Mouse (Mus musculus) CD4-positive, CD25-positive, alpha-beta regulatory T cell, adult 4 months (primary cell): ENCODE data around the gene Gm28230. TPM values are rescaled to one million over a fixed set of nuclear protein-coding genes. Genes with fewer than 3 reads are reported as not detected.

Source experiments
- ATAC-seq: one replicate; pipeline ENCODE4 v1.8.0; 2017
- polyA plus RNA-seq, 2 experiments: library from polyadenylated mRNA; unstranded; fragments of 100-300 nt; shearing (Covaris generic); gene quantifications; one replicate each; pipeline ENCODE4 v1.2.1; 2017

Gm28230 gene
- polyA plus RNA-seq, 2 experiments from 2014 or later, result not detected

DNA sequence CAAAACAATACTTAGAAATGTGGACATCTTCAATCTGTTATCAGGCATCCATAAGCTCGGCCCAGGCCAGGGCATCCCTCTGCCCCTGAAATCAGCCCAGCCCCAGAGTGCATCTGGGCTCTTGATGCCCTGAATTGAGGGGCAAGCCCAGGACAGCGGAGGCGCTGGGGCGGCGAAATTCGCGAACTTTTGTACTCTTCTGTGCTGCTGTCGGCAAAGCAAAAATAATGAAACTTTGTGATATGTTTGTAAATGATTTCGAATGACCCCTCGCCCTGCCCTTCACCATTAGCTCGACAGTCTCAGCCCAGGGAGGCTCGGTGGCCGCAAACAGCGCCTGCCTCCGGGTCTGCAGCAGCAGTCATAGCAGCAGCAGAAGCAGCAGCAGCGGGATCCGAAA lies 1.4 kb upstream of the Gm28230 start:
- ATAC-seq, result no peak

DNA sequence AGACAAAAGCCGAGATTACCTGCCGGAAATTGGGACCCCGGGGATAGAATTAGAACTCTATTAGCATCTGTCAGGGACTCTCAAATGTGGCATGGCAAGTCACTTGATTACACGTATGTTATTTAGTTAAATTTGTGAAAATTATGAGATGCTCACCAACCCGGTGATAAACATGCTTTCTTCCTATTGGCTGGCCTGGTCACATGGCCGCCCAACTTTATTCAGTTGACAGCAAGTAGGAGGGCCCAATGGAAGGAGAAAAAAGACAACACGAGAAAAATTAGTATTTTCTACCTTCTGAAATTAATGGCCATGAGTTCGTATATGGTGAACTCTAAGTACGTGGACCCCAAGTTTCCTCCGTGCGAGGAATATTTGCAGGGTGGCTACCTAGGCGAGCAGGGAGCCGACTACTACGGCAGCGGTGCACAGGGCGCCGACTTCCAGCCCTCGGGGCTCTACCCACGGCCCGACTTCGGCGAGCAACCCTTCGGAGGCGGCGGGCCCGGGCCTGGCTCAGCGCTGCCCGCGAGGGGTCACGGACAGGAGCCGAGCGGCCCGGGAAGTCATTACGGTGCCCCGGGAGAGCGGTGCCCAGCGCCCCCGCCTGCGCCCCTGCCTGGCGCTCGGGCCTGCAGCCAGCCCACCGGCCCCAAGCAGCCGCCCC lies 578 bp downstream of the Gm28230 start:
- ATAC-seq, result no peak

DNA sequence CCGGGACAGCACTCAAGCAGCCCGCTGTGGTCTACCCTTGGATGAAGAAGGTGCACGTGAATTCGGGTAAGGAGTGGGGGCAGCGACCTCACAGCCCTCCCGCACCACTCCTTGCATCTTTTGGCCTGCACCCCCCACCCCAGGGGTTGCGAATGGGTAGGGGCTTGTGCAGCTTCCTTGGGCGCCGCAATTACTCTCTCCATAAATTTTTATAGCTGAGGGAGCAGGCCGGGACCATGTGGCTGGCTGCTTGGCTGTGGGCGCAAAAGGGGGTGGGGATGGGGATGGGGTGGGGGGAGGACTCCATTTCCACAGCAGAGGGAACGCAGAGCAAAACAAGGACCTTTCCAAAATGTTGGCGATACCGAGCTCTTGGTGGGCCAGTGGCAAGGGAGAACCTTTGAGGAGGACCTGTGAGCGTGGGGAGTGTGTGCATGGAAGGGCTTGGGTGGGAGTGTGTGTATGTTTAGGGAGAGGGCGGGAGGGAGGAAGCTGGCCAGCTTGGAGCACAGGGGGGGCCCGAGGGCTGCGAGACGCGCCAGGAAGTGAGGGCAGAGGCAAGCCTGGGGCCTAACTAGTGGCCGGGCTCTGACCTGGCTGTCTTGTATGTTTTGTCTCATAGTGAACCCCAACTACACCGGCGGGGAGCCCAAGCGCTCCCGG lies 1.2 kb downstream of the Gm28230 start:
- no peak for ATAC-seq

DNA sequence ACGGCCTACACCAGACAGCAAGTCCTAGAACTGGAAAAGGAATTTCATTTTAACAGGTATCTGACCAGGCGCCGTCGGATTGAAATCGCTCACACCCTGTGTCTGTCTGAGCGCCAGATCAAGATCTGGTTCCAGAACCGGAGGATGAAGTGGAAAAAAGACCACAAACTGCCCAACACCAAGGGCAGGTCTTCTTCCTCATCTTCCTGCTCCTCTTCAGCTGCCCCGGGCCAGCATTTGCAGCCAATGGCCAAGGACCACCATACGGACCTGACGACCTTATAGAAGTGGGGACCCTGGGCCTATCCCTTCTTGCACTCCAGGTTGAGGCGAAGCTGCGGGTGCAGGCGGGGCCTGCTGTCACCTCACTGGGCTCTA lies 1.8 kb downstream of the Gm28230 start:
- no peak for ATAC-seq

DNA sequence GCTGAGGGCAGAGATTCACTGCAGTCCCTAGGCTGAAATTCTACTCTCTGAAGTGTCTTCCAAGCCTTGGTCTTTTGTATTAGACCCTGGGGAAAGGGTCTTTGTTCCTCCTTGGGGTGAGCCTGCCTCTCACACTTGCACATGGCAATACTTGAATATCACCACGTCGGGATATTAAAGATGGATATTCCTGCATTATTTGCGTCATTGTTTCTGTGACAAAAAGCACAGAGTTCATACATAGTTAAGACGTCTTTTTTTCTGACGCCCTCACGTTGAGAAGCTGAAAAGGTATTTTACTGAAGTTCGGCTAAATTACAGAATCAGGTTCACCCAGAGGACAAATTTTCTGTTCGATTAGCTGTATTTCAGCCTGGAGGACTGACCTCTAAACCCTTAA lies 3.8 kb downstream of the Gm28230 start:
- ATAC-seq, result no peak

DNA sequence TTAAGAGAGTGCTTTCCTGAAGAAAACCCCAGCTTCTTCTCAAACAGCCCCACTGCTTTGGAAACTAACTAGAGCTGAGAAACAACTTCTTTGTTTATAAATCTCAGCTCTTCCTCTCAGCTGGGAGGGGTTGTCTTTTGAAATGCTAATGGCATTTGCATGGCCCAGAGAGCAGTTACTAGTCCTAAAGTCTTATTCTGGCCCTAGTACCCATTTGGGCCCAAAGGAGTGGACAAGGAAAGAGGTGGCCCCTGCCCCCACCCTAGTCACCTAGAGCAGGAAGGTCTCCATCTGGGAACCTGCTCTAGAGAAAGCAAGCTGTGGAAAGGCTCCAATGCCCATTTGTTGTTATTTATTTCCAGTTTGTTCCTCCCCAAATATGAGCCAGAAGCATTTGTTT lies 4.5 kb downstream of the Gm28230 start:
- no peak for ATAC-seq

DNA sequence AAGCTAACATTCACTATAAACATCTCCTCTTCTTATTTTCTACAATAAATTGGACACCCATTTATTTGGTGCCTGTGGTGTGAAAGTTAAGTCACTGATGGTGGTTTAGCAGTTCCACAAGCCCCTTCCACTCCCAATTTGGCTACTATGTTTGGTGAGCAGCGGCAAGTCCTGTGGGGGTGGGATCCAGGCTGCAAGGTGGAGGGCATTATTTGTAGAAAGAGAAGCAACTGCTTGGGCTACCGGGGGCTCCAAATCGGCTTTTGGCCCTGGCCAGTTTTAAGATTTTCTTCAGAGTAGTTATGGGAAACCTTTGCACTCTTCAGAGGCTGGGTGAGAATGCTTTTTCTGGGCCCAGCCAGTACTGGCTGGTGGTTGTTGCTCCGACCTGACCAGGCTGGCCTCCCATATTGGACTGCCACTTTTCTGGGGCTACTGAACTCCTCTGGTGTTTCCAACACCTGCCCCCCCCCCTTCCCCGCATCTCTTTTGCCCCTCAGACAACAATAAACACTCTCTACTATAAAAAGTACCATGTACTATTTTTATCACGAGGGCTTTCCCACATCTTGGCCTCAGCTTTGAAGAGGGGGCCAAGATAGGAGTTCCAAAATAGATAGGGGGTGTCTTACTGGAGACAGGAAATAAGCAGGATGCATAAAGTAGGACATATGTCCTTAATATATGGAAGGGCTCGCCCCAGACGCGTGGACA lies 5.4 kb downstream of the Gm28230 start:
- ATAC-seq, result no peak

DNA sequence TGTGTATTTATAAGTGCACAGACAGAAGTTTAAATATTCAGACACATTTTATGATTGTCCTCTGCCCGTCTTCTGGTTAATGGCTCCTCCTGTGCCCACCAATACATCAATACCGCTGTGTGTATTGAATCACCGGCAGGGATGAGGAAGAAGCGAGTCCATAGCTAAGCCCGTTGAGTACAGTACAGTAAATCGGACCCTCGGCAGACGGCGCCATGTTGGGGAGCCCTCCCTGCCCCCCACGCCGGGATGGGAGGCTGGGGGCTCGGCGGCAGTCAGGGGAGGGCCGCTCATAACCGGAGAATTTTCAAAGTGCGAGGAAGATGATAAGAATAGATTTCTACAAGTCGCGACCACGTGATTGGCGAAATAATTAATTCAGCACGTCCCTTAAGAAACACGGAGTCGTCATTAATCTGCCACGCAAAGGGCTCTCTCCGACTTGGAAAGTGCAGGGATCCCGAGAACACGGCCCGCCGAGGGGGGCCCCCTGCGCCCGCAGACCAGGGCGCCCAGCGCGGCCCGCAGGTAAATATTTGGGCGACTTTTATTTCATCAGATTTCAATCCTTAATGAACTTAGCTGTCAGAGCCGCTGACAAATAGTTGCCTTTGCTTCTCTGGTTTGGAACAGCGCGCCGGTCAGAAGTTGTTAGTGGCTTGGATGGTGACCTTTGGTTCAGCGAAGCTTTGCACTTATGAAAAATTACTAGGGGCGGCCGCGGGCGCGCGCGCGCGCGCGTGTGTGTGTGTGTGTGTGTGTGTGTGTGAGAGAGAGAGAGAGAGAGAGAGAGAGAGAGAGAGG lies 6.2 kb downstream of the Gm28230 start:
- no peak for ATAC-seq

DNA sequence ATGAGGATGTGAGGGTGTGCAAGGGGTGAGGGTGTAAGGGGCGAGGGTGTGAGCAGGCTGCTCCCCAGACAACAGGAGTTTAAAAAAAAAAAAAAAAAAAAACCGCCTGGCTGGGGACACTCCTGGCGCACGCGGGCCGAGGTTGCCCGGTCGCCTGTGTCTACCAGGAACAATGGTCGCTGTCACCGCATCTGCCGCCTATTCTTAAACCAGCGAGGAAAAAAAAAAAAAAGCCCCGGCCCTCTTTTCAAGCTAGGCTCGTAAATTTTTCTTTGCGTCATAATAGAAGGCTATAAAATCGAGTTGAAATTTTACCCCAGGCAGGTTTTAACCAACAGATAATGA lies 6.8 kb downstream of the Gm28230 start:
- no peak for ATAC-seq

DNA sequence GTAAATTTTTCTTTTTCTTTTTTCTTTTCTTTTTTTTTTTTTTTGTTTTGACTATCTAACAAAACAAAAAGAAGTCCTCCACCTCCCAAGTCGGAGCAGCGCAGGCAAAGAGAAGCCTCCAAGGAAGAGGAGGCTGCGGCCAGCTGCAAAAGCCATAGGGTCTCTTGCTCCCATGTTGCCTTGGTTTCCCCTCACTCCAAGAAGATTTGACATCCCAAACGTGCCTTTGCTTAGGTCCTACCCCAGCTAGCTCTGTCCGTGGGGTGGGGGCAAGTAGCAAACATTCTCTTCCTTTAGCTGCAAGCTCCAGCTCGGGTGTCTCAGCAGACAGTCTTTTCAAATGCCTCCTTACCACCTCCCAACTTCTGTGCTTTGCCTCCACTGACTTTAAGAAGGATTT lies 7.2 kb downstream of the Gm28230 start:
- ATAC-seq, result no peak

DNA sequence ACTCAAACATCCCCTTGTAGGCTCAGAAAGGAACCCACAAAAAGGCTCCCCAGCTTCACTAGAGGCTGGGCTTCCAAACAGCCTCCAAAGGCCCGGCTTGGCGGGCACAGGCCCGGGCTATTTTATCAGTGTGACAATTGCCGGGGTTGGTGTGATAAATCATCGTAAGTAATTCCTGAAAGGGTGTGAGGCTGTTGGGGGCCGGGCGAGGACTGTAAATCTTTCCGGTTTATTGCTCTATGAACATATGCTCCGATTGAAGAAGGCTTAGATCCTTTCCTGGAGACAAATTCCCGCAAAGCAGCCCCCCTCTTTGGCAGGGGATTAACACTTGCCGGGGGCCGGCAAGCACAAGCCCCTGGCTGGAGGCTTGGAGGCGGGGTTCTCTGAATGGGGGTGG lies 7.9 kb downstream of the Gm28230 start:
- no peak for ATAC-seq

DNA sequence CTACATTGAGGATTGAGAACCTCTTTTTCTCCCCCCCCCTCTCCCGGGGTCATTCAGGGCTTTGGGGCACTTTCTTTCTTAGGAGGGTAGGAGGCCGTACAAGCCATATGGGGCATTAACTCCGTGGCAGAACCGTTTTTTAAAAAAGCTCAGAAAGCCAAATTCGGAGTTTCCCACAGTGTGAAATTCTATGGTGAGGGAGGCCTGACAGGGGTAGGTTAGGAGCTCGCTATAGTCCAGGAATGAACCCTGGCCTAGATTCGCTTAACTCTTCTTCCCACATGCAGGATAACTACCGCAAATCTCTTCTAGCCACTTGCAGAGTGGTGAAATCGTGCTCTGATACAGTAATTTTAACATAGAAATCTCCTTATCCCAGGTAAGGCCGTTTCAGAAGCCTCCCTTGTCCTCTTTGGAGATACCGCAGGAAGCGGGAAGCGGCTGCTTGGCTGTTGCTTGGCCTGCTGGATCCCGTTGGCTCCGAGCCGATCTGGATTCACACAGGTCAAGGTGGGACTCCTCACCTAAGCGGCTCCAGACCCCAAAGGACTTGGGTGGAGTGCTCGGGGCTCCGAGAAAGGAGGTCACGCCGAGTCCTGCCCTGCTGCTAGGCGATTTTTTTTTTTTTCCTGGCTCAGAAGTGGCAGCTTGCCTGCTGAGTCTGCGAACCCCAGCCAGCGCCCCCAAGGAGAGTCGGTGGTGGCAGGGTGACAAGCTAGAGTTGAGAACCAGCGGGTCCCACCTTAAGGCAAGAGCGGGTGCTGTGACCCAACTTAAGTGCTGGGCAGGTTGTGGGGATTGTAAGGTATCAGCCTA lies 8.7 kb downstream of the Gm28230 start:
- no peak for ATAC-seq

DNA sequence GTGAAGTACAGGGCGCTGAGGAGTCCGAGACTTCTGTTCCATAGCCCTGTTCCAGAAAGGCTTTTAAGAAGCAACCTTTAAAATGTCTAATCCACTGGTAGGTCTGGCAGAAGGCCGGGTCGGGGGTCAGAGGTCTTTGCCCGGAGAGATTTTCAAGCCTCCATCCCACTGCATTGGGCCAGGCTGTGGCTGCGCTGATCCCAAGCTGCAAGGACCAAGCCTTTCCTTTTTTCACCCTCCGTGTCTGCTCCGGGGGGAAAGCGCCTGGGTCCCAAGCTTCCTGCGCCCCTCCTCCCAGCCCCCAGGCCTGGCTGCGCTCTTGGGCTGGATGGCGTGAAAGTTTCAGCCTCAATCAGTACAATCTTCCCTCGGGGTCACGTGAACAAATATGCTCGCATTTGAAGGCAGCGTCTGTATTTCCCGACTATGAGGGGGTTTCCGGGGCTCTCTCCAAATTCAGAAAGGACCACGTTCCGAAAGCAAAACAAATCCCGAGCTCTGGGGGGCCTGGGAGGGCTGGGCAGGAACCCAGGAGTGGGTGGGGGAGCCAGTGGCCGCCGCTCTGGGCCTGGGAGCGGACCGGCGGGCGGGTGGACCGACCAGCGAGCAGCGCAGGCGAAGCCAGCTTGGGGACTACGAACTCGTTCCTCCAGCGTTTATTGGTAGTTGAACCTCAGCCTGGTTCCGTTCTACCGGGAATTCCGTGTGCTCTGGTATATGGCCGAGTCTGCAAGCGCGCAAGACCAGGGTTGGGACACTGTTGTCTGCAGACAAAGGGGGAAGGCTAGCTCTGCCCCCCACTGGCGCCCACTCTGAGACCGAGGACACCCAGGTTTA lies 9.5 kb downstream of the Gm28230 start:
- ATAC-seq, result no peak

DNA sequence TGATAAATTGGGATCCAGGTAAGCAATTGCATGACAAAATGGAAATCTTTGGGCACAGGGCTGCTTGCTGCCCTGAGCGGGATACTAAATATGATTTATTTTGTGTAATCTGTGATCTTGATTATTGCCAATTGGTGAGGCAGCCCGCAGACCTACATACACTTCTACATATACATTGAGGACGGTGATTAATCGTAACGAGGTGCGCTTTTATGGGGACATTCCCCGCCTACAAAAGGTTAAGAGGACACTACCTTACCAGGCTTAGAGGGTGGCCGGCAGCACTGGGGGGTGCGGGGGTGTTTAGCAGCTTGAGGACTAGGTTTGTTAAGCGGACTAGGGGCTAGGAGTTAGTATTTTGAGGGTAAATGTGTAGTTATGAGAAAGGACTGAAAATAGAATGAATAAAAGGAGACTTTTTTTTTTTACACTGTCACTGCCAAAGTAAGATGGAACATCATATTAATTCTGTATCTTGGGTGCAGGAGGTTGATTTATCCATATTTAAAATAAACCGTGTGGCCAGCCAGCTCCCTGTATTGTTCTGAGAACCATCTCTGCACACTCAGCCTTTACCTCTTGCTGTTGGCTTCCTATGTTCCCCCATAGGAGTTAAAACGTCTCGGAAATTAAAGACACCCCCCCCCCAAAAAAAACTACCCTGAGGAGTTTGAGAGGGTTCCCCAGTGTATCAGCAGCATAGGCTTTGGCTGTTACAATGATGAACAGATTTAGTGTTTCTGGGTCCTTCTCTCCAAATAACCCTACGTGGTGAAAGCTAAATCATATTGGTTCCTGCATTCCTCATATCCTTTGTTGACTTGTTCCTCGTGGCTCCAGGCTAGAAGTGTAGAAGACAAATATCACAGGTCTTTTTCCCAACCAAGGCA lies 10.4 kb downstream of the Gm28230 start:
- ATAC-seq, result no peak

DNA sequence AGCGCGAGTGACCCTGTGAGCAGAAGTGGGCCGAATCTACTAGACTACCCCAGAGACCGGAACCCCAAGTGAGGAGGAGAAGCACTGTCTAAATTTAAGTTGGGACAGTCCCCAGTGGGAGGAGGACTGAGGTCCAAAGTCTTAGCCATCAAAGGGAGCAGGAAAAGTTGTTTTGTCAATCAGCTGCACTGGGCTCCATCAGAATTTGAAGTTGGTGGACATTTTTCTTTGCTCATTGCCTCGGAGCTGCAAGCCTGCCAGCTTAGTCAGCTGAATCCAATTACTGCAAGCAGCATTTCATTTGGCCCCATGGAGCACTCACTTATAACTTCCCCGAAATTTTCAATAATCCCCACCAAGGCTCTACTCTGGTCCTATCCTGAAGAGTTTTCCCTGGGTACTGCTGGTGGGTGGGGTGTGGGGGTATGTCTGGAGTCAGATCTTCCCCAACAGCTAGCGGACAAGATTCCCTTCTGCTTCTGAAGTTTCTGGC lies 11.1 kb downstream of the Gm28230 start:
- ATAC-seq, result no peak

DNA sequence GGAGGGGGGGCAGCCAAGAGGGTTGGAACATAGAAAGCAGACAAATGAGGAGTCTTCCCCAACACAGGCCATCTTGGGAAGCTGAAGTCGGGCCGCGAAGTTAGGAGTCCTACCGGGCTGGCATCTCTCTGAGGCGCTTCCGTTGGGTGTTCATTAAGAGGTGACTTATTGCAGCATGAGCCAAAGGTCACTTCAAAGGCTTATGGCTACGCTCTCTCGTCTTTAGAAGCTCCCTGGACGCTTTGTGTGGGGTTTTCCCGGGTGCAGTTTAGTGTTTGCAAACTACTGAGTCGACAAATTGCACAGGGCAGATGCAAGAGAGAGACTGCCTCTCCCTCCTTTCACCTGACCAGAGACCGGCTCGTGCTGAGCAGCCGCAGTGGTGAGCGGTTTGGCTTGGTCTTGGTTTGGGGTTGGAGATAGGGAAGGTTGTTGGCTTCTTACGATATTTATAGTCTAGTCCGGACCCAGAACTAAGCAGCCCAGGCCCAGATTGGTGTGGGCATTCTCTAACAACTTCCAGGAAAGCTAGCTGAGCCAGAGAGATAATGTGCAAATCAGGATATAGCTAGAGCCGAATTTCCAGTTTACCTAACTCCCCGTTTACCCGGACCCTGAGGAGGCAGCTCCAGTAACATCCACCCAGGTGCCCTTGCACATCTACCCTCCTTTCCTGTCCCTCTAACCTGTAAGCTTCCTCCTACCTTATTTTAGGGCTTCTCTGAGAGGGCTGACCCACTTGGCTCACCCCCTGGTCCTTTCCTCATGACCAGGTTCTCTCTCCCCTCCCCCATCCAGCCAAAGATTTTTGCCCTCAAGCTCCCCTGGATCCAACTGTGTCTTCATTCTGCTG lies 12.3 kb downstream of the Gm28230 start:
- no peak for ATAC-seq

DNA sequence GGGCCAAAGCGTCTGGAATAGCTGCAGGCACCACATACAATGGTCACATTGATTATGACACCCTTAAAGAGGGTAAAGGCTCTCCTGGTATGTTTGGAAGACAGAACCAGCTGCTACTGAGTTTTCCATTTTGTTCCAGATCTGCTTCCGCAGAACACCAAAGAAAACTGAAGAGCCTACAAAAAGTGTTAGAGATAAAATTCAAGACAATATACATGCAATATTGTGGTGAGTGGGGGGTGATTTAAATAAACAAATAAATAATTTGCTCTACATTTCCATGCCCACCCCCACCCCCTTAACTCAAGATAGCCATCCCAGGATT lies 12.9 kb downstream of the Gm28230 start:
- no peak for ATAC-seq

DNA sequence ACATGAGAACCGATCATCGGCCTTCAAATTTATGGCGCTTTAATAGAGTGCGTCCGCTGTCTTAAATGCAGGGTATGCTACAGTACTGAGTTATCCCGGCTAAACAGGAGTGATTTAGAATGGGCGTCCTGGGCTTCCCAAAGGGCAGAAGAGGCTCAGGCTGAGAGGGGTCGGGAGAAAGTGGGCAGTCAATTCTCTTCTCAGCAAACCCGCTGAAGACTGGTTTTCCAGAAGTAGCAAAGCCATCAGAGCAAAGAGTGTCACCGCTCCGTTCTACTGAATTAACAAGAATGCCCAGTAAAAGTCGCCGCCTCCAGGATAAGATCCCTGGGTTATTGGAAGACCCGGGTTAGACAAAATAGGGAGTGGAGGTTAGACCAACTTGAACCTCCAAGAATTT lies 13.3 kb downstream of the Gm28230 start:
- no peak for ATAC-seq

DNA sequence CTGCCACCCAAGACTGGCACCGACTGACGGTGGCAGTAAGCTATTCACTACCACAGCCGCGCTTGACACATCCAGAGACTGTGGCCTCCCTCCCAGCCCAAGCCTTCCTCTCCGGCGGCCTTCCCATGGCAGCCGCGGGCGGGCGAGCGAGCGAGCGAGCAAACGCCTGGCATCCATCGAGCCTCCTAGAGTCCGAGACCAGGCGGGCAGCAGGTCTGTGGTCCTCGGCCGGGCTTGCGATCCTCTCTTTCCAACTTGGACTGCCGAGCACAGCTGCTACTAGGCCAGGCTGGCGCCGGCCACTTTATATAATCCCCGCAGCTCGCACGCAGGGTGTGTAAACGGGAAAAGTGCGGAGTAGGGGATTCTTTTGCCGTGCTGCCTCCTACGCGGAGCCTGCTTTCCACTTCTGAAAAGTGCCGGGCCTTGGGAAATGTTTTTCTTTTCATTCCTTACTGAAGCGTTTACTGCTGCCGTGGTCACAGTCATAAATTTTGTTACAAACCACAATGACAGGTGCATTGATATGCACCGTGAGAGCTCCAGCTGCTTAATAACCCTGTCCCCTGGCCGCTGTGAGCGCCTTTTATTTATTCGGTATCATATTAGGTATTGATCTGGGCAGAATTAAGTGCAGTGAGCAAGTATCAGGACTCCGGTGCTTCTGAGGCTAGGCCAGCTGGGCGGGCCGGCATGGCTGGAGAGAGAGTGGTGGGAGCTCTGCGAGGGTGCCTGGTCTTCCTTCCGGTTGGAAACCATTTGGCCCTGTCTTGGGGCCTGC lies 14.0 kb downstream of the Gm28230 start:
- no peak for ATAC-seq
